Mouse (Mus musculus): ENCODE results near the gene Cited2. TPM values are rescaled to one million over a fixed set of nuclear protein-coding genes. Genes with fewer than 3 reads are reported as not detected.

Gene Cited2
- polyA plus RNA-seq, 2 experiments, result 12.7 to 18.2 TPM

GRCm38 (mm10) chr10:17742581-17742980, 19.6 kb downstream of the Cited2 start:
- no peak for TF ChIP-seq CTCF (IDR thresholded peaks at IDR 0.05; ENCODE audit: low read depth)
- TF ChIP-seq EP300 (IDR thresholded peaks at IDR 0.05; ENCODE audit: low read depth), result no peak
- Histone ChIP-seq H3K4me1 (replicated peaks; ENCODE audit: control insufficient read depth in 2 of 2, insufficient read depth in 2 of 2, low read length in 1 of 2) (no peaks in the 10 kb centered on the region), H3K36me3 (replicated peaks; ENCODE audit: control insufficient read depth, insufficient read depth, low read depth) (no peaks in the 10 kb centered on the region), H3K27me3 (ENCODE audit: control insufficient read depth, insufficient read depth, low read length) (no peaks in the 10 kb centered on the region), H3K9ac (replicated peaks) (no peak overlapping the region), H3K4me3 (ENCODE audit: insufficient read depth in 1 of 2, low read depth in 2 of 2, low read length in 2 of 2) (no peak overlapping the region), H3K9me3 (ENCODE audit: control insufficient read depth, low read length) (no peaks in the 10 kb centered on the region), H3K4me2 (ENCODE audit: low read depth) (no peak overlapping the region), H3K27ac (no peak overlapping the region)
- no peak for ATAC-seq (ENCODE audit: insufficient read depth)
- no peak for DNase-seq (ENCODE audit: low read depth in 3 of 3, low spot score in 3 of 3)
- 72% methylated on average over 2 of the region's 2 CpGs for WGBS (ENCODE audit: insufficient replicate concordance)

- H3K4me2 ChIP-seq (ENCODE audit: low read depth), result no peak overlapping the region
- no peak for DNase-seq (ENCODE audit: low read depth in 3 of 3, low spot score in 3 of 3)
- no peak for TF ChIP-seq CTCF (IDR thresholded peaks at IDR 0.05; ENCODE audit: low read depth)
- TF ChIP-seq EP300 (IDR thresholded peaks at IDR 0.05; ENCODE audit: low read depth), result no peak
- ATAC-seq (ENCODE audit: insufficient read depth), result no peak
- no peak overlapping the region for H3K9ac ChIP-seq (replicated peaks)
- H3K4me3 ChIP-seq (ENCODE audit: insufficient read depth in 1 of 2, low read depth in 2 of 2, low read length in 2 of 2), result no peak overlapping the region
- no peaks in the 10 kb centered on the region; the same call in 1 of the 2 replicates for H3K9me3 ChIP-seq (ENCODE audit: control insufficient read depth, low read length)
- 56% methylated on average over 5 of the region's 5 CpGs for WGBS (ENCODE audit: insufficient replicate concordance)
- H3K27me3 ChIP-seq (ENCODE audit: control insufficient read depth, insufficient read depth, low read length), result no peaks in the 10 kb centered on the region
- H3K4me1 ChIP-seq (replicated peaks; ENCODE audit: control insufficient read depth in 2 of 2, insufficient read depth in 2 of 2, low read length in 1 of 2), result no peaks in the 10 kb centered on the region
- H3K27ac ChIP-seq, result no peak overlapping the region
- no peaks in the 10 kb centered on the region for H3K36me3 ChIP-seq (replicated peaks; ENCODE audit: control insufficient read depth, insufficient read depth, low read depth)
These were observed 29.5 kb downstream of the Cited2 start for GRCm38 (mm10) chr10:17752478-17752877.

- DNase-seq (ENCODE audit: low read depth in 3 of 3, low spot score in 3 of 3), result no peak
- H3K27me3 ChIP-seq (ENCODE audit: control insufficient read depth, insufficient read depth, low read length), result no peaks in the 10 kb centered on the region
- no peak for TF ChIP-seq CTCF (IDR thresholded peaks at IDR 0.05; ENCODE audit: low read depth)
- TF ChIP-seq EP300 (IDR thresholded peaks at IDR 0.05; ENCODE audit: low read depth), result no peak
- no peak overlapping the region for H3K9ac ChIP-seq (replicated peaks)
- H3K9me3 ChIP-seq (ENCODE audit: control insufficient read depth, low read length), result no peaks in the 10 kb centered on the region; the same call in 1 of the 2 replicates
- no peak overlapping the region for H3K27ac ChIP-seq
- no peaks in the 10 kb centered on the region for H3K36me3 ChIP-seq (replicated peaks; ENCODE audit: control insufficient read depth, insufficient read depth, low read depth)
- ATAC-seq (ENCODE audit: insufficient read depth), result no peak
- no peak overlapping the region for H3K4me2 ChIP-seq (ENCODE audit: low read depth)
- no peaks in the 10 kb centered on the region; a peak in 1 of 4 replicates for H3K4me1 ChIP-seq (replicated peaks; ENCODE audit: control insufficient read depth in 2 of 2, insufficient read depth in 2 of 2, low read length in 1 of 2)
- WGBS (ENCODE audit: insufficient replicate concordance), result 57% methylated on average over 3 of the region's 3 CpGs
- no peak overlapping the region for H3K4me3 ChIP-seq (ENCODE audit: insufficient read depth in 1 of 2, low read depth in 2 of 2, low read length in 2 of 2)
These were observed 36.8 kb downstream of the Cited2 start for GRCm38 (mm10) chr10:17759772-17760171.

- Histone ChIP-seq H3K27ac (no peak overlapping the region), H3K4me3 (ENCODE audit: insufficient read depth in 1 of 2, low read depth in 2 of 2, low read length in 2 of 2) (no peak overlapping the region), H3K9me3 (ENCODE audit: control insufficient read depth, low read length) (no peaks in the 10 kb centered on the region), H3K36me3 (replicated peaks; ENCODE audit: control insufficient read depth, insufficient read depth, low read depth) (no peaks in the 10 kb centered on the region), H3K9ac (replicated peaks) (no peak overlapping the region), H3K4me2 (ENCODE audit: low read depth) (no peak overlapping the region), H3K4me1 (replicated peaks; ENCODE audit: control insufficient read depth in 2 of 2, insufficient read depth in 2 of 2, low read length in 1 of 2) (no peaks in the 10 kb centered on the region; a peak in 1 of 4 replicates), H3K27me3 (ENCODE audit: control insufficient read depth, insufficient read depth, low read length) (no peaks in the 10 kb centered on the region)
- TF ChIP-seq EP300 (IDR thresholded peaks at IDR 0.05; ENCODE audit: low read depth), result no peak
- TF ChIP-seq CTCF (IDR thresholded peaks at IDR 0.05; ENCODE audit: low read depth), result peak; percentile 48
- WGBS (ENCODE audit: insufficient replicate concordance), result 53% methylated on average over 9 of the region's 9 CpGs
- DNase-seq (ENCODE audit: low read depth in 3 of 3, low spot score in 3 of 3) (peak in 1 of 3 experiments; percentile 12), ATAC-seq (ENCODE audit: insufficient read depth) (peak; percentile 39; the same call in 1 of the 2 replicates)
These were observed 38.0 kb downstream of the Cited2 start for GRCm38 (mm10) chr10:17760750-17761613.

GRCm38 (mm10) chr10:17761652-17762051, 38.6 kb downstream of the Cited2 start:
- DNase-seq (ENCODE audit: low read depth in 3 of 3, low spot score in 3 of 3) (no peak), ATAC-seq (ENCODE audit: insufficient read depth) (no peak)
- Histone ChIP-seq H3K4me1 (replicated peaks; ENCODE audit: control insufficient read depth in 2 of 2, insufficient read depth in 2 of 2, low read length in 1 of 2) (no peaks in the 10 kb centered on the region; a peak in 1 of 4 replicates), H3K4me3 (ENCODE audit: insufficient read depth in 1 of 2, low read depth in 2 of 2, low read length in 2 of 2) (no peak overlapping the region), H3K9me3 (ENCODE audit: control insufficient read depth, low read length) (no peaks in the 10 kb centered on the region), H3K27ac (no peak overlapping the region), H3K9ac (replicated peaks) (no peak overlapping the region), H3K27me3 (ENCODE audit: control insufficient read depth, insufficient read depth, low read length) (no peaks in the 10 kb centered on the region), H3K36me3 (replicated peaks; ENCODE audit: control insufficient read depth, insufficient read depth, low read depth) (no peaks in the 10 kb centered on the region), H3K4me2 (ENCODE audit: low read depth) (no peak overlapping the region)
- WGBS (ENCODE audit: insufficient replicate concordance), result 36% methylated on average over 1 of the region's 1 CpGs
- no peak for TF ChIP-seq CTCF (IDR thresholded peaks at IDR 0.05; ENCODE audit: low read depth)
- TF ChIP-seq EP300 (IDR thresholded peaks at IDR 0.05; ENCODE audit: low read depth), result no peak
